Mouse (Mus musculus): ENCODE measurements at regions not wholly inside any gene's neighbourhood (a gene's known extent, or its start where the extent isn't known, plus 50 kb on each side); places are given as distances from the start of the nearest gene placed in this dataset.

- Histone ChIP-seq H3K4me1 (peaks cover 27% of the 10 kb centered on the region), H3K36me3 (no peaks in the 10 kb centered on the region), H3K9me3 (no peaks in the 10 kb centered on the region), H3K9ac (no peak overlapping the region), H3K27ac (peak overlapping the region; percentile 61; the same call in 1 of the 2 replicates), H3K4me2 (replicated peaks) (peak overlapping the region; percentile 53), H3K27me3 (no peaks in the 10 kb centered on the region), H3K4me3 (peak overlapping the region; percentile 24)
- 19% methylated on average over 14 of the region's 14 CpGs for WGBS
- ATAC-seq (ENCODE audit: low FRiP score, low read depth) = peak; percentile 89
Measured at GRCm38 (mm10) chr3:29812480-29813240, 730.8 kb downstream of the Egfem1 start.

- peaks cover 22% of the 10 kb centered on the region for H3K4me1 ChIP-seq
- WGBS = 78% methylated on average over 2 of the region's 2 CpGs
- H3K9me3 ChIP-seq = no peaks in the 10 kb centered on the region
- H3K27ac ChIP-seq = no peak overlapping the region
- H3K4me3 ChIP-seq = no peak overlapping the region
- no peak overlapping the region for H3K9ac ChIP-seq
- H3K4me2 ChIP-seq (replicated peaks) = no peak overlapping the region
- H3K36me3 ChIP-seq = no peaks in the 10 kb centered on the region
- ATAC-seq (ENCODE audit: low FRiP score, low read depth) = no peak
- H3K27me3 ChIP-seq = no peaks in the 10 kb centered on the region
Measured at GRCm38 (mm10) chr3:29806046-29806445, 724.2 kb downstream of the Egfem1 start.

GRCm38 (mm10) chr3:29803456-29803855 is 721.6 kb downstream of the Egfem1 start:
- Histone ChIP-seq H3K27ac (no peak overlapping the region), H3K9me3 (no peaks in the 10 kb centered on the region), H3K4me1 (peaks cover 14% of the 10 kb centered on the region), H3K27me3 (no peaks in the 10 kb centered on the region), H3K4me3 (no peak overlapping the region), H3K4me2 (replicated peaks) (0 out of 2 replicates have a peak overlapping the region, but pooled peaks have one; percentile 14), H3K9ac (no peak overlapping the region), H3K36me3 (no peaks in the 10 kb centered on the region)
- 16% methylated on average over 5 of the region's 5 CpGs for WGBS
- ATAC-seq (ENCODE audit: low FRiP score, low read depth) = 0 out of 2 replicates have a peak, but pooled peaks have one; percentile 54

- no peaks in the 10 kb centered on the region for H3K9me3 ChIP-seq
- H3K9ac ChIP-seq = no peak overlapping the region
- H3K4me1 ChIP-seq = peaks cover 14% of the 10 kb centered on the region
- WGBS = 91% methylated on average over 3 of the region's 3 CpGs
- H3K27me3 ChIP-seq = no peaks in the 10 kb centered on the region
- no peak overlapping the region for H3K4me3 ChIP-seq
- H3K4me2 ChIP-seq (replicated peaks) = no peak overlapping the region
- no peaks in the 10 kb centered on the region for H3K36me3 ChIP-seq
- ATAC-seq (ENCODE audit: low FRiP score, low read depth) = no peak
- no peak overlapping the region for H3K27ac ChIP-seq
Measured at GRCm38 (mm10) chr3:29801081-29801480, 719.3 kb downstream of the Egfem1 start.

GRCm38 (mm10) chr3:29774365-29774764 is 692.5 kb downstream of the Egfem1 start:
- Histone ChIP-seq H3K4me1 (peaks cover 9% of the 10 kb centered on the region; the same call in 1 of the 2 replicates), H3K4me2 (replicated peaks) (no peak overlapping the region), H3K27me3 (no peaks in the 10 kb centered on the region), H3K36me3 (no peaks in the 10 kb centered on the region), H3K9ac (no peak overlapping the region), H3K4me3 (no peak overlapping the region), H3K27ac (no peak overlapping the region), H3K9me3 (no peaks in the 10 kb centered on the region)
- WGBS = 45% methylated on average over 3 of the region's 3 CpGs
- no peak for ATAC-seq (ENCODE audit: low FRiP score, low read depth)

- no peak for ATAC-seq (ENCODE audit: low FRiP score, low read depth)
- H3K36me3 ChIP-seq = no peaks in the 10 kb centered on the region
- 85% methylated on average over 1 of the region's 1 CpGs for WGBS
- H3K27me3 ChIP-seq = no peaks in the 10 kb centered on the region
- H3K9me3 ChIP-seq = no peaks in the 10 kb centered on the region
- no peak overlapping the region for H3K9ac ChIP-seq
- no peak overlapping the region for H3K4me3 ChIP-seq
- H3K4me1 ChIP-seq = peaks cover 3% of the 10 kb centered on the region; the same call in 1 of the 2 replicates
- no peak overlapping the region for H3K4me2 ChIP-seq (replicated peaks)
- H3K27ac ChIP-seq = no peak overlapping the region
Measured at GRCm38 (mm10) chr3:29771194-29771593, 689.4 kb downstream of the Egfem1 start.

- no peak overlapping the region for H3K4me3 ChIP-seq
- no peak overlapping the region for H3K4me2 ChIP-seq (replicated peaks)
- no peak overlapping the region for H3K27ac ChIP-seq
- H3K36me3 ChIP-seq = no peaks in the 10 kb centered on the region
- no peak overlapping the region for H3K9ac ChIP-seq
- no peak for ATAC-seq (ENCODE audit: low FRiP score, low read depth)
- WGBS = 89% methylated on average over 5 of the region's 5 CpGs
- H3K27me3 ChIP-seq = no peaks in the 10 kb centered on the region
- no peaks in the 10 kb centered on the region for H3K4me1 ChIP-seq
- no peaks in the 10 kb centered on the region for H3K9me3 ChIP-seq
Measured at GRCm38 (mm10) chr3:29768592-29768991, 686.8 kb downstream of the Egfem1 start.

- Histone ChIP-seq H3K36me3 (no peaks in the 10 kb centered on the region), H3K27ac (no peak overlapping the region), H3K27me3 (no peaks in the 10 kb centered on the region), H3K9ac (no peak overlapping the region), H3K4me3 (no peak overlapping the region), H3K4me1 (no peaks in the 10 kb centered on the region), H3K4me2 (replicated peaks) (no peak overlapping the region), H3K9me3 (no peaks in the 10 kb centered on the region)
- WGBS = 95% methylated on average over 3 of the region's 3 CpGs
- no peak for ATAC-seq (ENCODE audit: low FRiP score, low read depth)
Measured at GRCm38 (mm10) chr3:29764021-29764420, 682.2 kb downstream of the Egfem1 start.

GRCm38 (mm10) chr3:29757821-29758494 is 676.1 kb downstream of the Egfem1 start:
- H3K4me2 ChIP-seq (replicated peaks) = peak overlapping the region; percentile 31
- no peak overlapping the region for H3K9ac ChIP-seq
- H3K27me3 ChIP-seq = no peaks in the 10 kb centered on the region
- no peaks in the 10 kb centered on the region for H3K9me3 ChIP-seq
- peaks cover 19% of the 10 kb centered on the region for H3K4me1 ChIP-seq
- peak; percentile 95 for ATAC-seq (ENCODE audit: low FRiP score, low read depth)
- peak overlapping the region; percentile 84 for H3K27ac ChIP-seq
- H3K36me3 ChIP-seq = no peaks in the 10 kb centered on the region
- no peak overlapping the region for H3K4me3 ChIP-seq
- WGBS = 24% methylated on average over 8 of the region's 8 CpGs

All from limb, embryonic 13.5 days (tissue).